9 mouse cellular contexts compared by ENCODE assay signal in genomic region chr5:111667901-111668300, GRCm38 (mm10).
A peak's percentile ranks its signal among the peaks of the same experiment; 100 is the strongest.
DNase-seq lines count a peak whose midpoint lies in the region; ATAC-seq and TF ChIP-seq lines count a peak whose summit lies in the region.
"Had no signal": no experiment of that assay in that cellular context is flagged by ENCODE, and none has a peak within 500 bp of the region (broad histone marks: within the 10 kb centered on the region; RNA-seq: fewer than 3 reads in every experiment).

No protein-coding gene starts in this region.

- DNase-seq in kidney, adult 2 months, result peak; percentile 10
- no peak for DNase-seq in kidney, adult 11 months
- peak; percentile 20 for DNase-seq in neural tube, embryonic 10.5 days (ENCODE audit: extremely low spot score, low spot score)
- DNase-seq in retina, embryonic 14.5 days (ENCODE audit: low spot score), result peak; percentile 50
- DNase-seq in left cerebral cortex, postnatal 36 days (ENCODE audit: low spot score in 2 of 2), result no peak
- no peak for DNase-seq in frontal cortex, adult 2 months (ENCODE audit: extremely low spot score in 1 of 2, low spot score in 1 of 2)
- DNase-seq: heart, adult 11 months had no signal

- intact Hi-C loops in left cerebral cortex, postnatal 36 days (cut with DNase I), result loop anchor here (5.0 kb wide), 1 partner anchor 86 kb away; no protein-coding TSS in a partner anchor

- no peak overlapping the region for H3K27ac ChIP-seq in kidney, adult 2 months (ENCODE audit: insufficient read depth, low read depth, low read length)
- no peak overlapping the region for H3K27ac ChIP-seq in neural tube, embryonic 15.5 days (replicated peaks)
- H3K27ac ChIP-seq: midbrain, embryonic 12.5 days had no signal

- H3K27me3 ChIP-seq in kidney, adult 2 months (replicated peaks; ENCODE audit: control insufficient read depth, insufficient read depth, low read length), result no peaks in the 10 kb centered on the region
- H3K27me3 ChIP-seq in neural tube, embryonic 15.5 days (replicated peaks), result peaks cover 7% of the 10 kb centered on the region; the same call in 1 of the 2 replicates

- no peak overlapping the region for H3K4me2 ChIP-seq in neural tube, embryonic 15.5 days
- H3K4me2 ChIP-seq: midbrain, embryonic 12.5 days had no signal

- no peak for TF ChIP-seq POLR2A in kidney, adult 2 months (IDR thresholded peaks at IDR 0.05; ENCODE audit: low read depth, low read length)

- no peaks in the 10 kb centered on the region for H3K4me1 ChIP-seq in kidney, adult 2 months (ENCODE audit: control insufficient read depth, insufficient read depth, low read length)
- peaks cover 3% of the 10 kb centered on the region; the same call in 1 of the 2 replicates for H3K4me1 ChIP-seq in neural tube, embryonic 15.5 days

- ATAC-seq in neural tube, embryonic 15.5 days (ENCODE audit: low FRiP score), result no peak

- TF ChIP-seq CTCF in kidney, adult 2 months (conservative IDR thresholded peaks at IDR 0.05; ENCODE audit: insufficient read depth, insufficient read length, low read depth, low read length), result peak; percentile 44

- no peaks in the 10 kb centered on the region for H3K36me3 ChIP-seq in kidney, adult 2 months (ENCODE audit: control insufficient read depth, insufficient read depth, low read length)
- H3K36me3 ChIP-seq in neural tube, embryonic 15.5 days, result no peaks in the 10 kb centered on the region

- H3K9me3 ChIP-seq in neural tube, embryonic 15.5 days (replicated peaks), result no peaks in the 10 kb centered on the region

- no peak overlapping the region for H3K4me3 ChIP-seq in kidney, adult 2 months (ENCODE audit: insufficient read depth, low read depth, low read length)
- no peak overlapping the region for H3K4me3 ChIP-seq in neural tube, embryonic 15.5 days (replicated peaks)
- H3K4me3 ChIP-seq: midbrain, embryonic 12.5 days had no signal

- H3K9ac ChIP-seq in neural tube, embryonic 15.5 days (replicated peaks), result no peak overlapping the region
- H3K9ac ChIP-seq: midbrain, embryonic 12.5 days had no signal

- 72% methylated on average over 3 of the region's 3 CpGs for WGBS in kidney, adult 2 months
- WGBS in neural tube, embryonic 15.5 days, result 75% methylated on average over 3 of the region's 3 CpGs

Comparison
In these comparisons a context has a peak if more than half of its experiments do, and no peak if none do; other contexts are left out.
1. DNase-seq: peak in kidney, adult 2 months (single experiment), neural tube, embryonic 10.5 days (single experiment) and retina, embryonic 14.5 days (single experiment); none in kidney, adult 11 months (single experiment), left cerebral cortex, postnatal 36 days (0 of 2) and frontal cortex, adult 2 months (0 of 2).